Mouse (Mus musculus) embryonic fibroblast, embryonic 13.5 days (primary cell): ENCODE measurements at regions not wholly inside any gene's neighbourhood (a gene's known extent, or its start where the extent isn't known, plus 50 kb on each side); places are given as distances from the start of the nearest gene placed in this dataset.

Experiments used
- CTCF ChIP-seq: IDR thresholded peaks from 2 replicates; pipeline ENCODE4 v1.5.1; 2011; ENCODE audit warnings: mild to moderate bottlenecking, control low read depth, low read length, moderate library complexity, borderline replicate concordance; ENCODE audit not compliant: insufficient read depth
- POLR2A ChIP-seq: IDR thresholded peaks from 2 replicates; pipeline ENCODE4 v1.6.1; 2011; ENCODE audit warnings: low read depth, mild to moderate bottlenecking, control low read depth, low read length, moderate library complexity

- TF ChIP-seq POLR2A (no peak), CTCF (no peak)
Observed at GRCm38 (mm10) chr15:16532587-16532986, 196.0 kb upstream of the Cdh9 start.
